Mouse (Mus musculus): ENCODE results near the gene Ap4m1. TPM values are rescaled to one million over a fixed set of nuclear protein-coding genes. Genes with fewer than 3 reads are reported as not detected.

Ap4m1 gene
- total RNA-seq (2023; ENCODE audit: inconsistent age), result 34.6 to 44.5 TPM (median 37.7 TPM) in 4 replicates

DNA sequence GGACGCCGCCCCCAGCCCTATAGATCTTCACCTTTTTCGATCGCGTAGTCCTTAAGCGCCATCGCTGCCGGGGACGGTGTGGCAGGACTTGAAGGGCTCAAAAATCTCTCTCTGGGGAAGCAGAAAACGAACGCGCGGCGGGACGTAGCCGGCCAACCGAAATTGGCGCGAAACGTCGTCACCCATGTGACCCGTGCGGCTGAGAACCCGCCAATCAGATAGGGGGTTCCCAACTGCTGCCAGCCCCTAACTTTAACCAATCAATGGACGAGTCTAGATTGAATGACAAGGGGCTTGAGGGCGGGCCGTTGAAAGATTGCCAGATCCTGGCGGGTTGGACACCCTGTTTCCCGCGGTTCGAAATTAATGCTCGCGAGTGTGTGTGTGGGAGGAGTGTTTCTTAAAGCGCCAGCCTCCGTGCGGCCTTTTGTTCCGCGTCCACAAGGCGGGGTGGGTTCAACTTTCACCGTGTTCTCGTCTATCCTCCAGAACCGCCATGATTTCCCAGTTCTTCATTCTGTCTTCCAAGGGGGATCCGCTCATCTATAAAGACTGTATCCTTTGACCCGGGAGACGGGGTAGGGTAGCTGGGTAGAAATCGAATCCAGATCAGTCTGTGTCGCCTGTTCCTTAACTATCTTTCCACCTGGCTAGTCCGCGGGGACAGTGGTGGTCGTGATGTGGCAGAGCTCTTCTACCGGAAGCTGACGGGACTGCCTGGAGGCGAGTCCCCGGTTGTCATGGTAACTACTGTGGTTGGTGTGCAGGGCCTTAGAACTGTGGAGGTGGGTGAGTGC is at the start of gene Ap4m1, which contains the start of gene Mcm7:
TSS of gene Ap4m1 (plus strand) at position 308 of the 797 bp plus-strand sequence.
TSS of gene Mcm7 (minus strand) at position 728 of the 797 bp plus-strand sequence.

DNA sequence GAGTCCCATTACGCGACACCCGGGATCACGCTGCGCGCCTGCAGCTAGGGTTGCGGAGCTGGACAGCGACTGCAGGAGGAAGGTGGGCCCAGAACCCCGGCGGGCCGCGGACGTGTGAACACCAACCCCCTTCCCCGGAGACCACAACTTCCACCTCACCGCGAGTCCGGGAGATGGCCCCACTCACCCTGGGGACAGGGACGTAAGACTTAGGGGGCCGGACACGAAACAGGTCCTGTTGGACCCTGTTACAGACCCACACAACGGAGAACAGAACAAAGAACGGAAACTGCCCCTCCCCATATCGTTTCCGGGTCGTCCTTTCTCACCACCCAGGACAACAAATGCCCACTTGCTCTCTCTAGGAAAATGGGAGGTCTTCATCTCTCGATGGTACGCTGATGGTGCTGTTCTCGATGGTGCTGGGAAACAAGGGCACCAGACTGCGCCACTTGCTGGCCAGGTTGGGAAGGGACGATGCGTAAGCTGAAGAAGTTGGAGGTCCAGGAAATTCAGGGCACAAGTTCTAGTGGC is 16.3 kb upstream of the Ap4m1 start, which contains the start of gene Zfp113:
TSS of gene Zfp113 (minus strand) at position 302 of the 534 bp plus-strand sequence.

DNA sequence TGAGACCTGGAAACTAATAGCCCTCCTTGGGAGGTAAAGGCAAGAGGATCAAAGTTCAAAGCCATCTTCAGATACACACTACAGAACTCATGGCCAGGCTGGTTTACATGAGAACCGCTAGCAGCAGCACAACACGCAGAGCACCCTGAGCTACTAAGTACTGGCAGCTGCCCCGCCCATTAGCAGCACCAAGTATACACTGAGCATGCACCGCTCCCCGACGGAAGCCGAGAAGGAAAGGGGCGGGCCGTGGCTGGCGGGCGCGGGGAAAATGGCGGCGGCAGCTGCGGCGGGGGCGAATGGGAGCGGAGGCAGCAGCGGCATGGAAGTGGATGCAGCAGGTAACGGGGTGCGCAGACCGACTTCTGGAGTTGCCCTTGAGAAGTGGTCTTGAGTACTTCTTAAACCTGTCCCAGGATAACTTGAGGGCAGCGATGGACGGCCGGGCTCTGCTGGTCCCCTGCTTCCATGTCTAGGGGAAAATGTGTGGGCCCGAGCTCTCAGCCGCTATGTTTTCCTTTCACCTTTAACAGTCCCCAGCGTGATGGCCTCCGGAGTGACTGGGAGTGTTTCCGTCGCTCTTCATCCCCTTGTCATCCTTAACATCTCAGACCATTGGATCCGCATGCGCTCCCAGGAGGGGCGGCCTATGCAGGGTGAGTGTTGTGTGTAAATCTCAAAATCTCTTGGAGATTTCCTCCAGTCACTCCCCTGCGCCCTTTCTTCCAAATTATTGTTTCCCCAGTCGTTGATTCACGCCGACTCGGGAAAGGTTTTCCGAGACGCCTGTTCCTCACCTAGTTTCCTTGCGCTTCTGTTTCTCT is 10.7 kb upstream of the Ap4m1 start, which contains the start of gene Cops6:
TSS of gene Cops6 (plus strand) at position 230 of the 824 bp plus-strand sequence.

DNA sequence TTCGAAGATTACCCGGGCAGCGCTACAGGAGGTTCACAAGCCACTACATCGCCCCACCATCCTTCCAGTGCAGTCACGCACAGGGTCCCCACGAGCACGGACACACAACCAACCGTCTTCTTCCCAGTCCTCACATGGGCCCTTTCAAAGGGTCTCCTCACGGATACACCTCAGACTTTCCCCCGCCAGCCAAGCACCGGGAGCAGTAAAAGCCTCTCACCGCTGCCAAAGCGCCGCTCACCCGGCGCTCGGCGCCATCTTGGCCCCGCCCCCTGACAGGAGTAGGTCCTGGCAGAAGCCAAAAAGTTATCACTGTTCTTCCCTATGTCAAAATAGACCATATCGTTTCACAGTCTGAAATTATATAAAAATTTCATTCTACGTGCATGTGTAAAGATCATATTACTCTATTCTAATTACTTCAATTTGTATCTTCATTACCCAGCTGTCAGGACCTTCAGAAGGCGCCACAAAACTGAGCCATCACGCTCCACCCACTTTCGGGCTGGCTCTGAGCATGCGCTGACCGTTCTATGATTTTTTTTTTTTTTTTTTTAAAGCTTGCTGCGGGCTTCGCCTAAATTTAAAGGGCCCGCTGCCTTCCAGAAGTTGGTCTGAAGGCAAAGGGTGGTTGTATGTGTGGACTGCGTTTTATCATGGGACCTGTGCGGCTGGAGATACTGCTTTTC is 15.3 kb downstream of the Ap4m1 start, which contains the start of the genes Taf6 and Cnpy4:
TSS of gene Taf6 (minus strand) at position 502 of the 689 bp plus-strand sequence.
TSS of gene Cnpy4 (plus strand) at position 536 of the 689 bp plus-strand sequence.

DNA sequence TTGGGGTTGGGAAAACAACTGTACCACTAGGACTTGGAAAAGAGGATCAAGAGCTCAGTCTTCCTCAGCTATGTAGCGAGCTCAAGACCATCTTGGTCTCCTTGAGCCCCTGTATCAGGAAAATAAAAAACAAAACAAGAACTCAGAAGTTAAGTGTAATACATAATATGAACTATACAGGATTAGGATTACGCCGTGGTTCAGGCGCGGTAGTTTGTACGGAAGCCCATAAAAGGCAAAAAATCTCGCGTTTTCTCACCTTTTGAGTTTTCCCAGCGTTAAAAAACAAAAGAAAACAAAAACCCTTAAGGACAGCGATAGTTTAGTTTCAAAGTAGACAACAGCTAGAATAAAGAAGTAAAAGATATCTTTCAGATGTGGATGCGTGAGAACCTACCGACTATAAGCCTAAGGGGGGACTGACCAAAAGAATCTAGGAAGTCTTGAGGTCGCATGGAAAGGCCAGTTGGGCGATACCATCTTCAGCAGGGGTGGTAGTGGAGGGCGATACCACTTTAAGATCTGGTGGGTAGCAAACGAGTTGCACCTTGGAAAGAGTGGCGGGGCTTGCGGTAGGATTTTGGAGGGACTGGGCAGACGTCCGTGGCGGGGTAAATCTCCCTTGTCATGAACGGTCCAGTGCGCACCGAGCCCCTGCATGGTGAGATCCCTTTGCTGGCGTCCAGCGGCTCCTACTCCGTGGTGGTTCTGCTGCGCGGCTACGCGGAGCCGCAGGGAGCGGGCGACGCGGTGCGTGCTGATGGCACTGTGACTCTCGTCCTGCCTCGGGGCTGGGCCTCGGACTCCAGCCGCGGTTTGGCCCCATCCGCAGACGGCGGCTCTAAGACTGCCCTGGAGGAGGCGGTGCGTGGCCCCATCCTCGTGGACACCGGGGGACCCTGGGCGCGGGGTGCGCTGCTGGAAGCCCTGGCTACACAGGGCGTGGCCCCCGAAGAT is 22.2 kb downstream of the Ap4m1 start, which contains the start of gene Mblac1:
TSS of gene Mblac1 (plus strand) at position 544 of the 957 bp plus-strand sequence.

DNA sequence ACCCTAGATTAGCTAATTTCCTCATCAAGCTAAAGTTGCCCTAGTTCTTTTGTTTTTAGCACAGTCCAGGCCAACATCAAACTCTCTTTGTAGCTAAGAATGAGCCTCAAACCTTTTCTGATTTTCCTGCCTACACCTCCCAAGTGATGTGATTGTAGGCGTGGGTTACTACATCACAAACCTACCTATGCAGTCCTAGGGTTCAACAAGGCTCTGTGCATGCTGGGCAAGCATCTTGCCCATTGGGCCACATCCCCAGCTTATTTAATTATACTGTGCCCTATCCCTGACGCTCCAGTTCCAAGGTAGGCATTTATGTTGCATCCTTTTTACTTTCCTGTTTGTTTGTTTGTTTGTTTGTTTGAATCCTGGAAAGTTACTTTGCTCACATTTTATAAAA is 53.9 kb downstream of the Ap4m1 start, which contains the start of gene Nxpe5:
TSS of gene Nxpe5 (plus strand) at position 199 of the 400 bp plus-strand sequence.

Other genes with a start within 250 kb of the Ap4m1 start
- gene Gjc3, start 208.9 kb upstream of the Ap4m1 start, total RNA-seq (2023; ENCODE audit: inconsistent age), result not detected in 4 replicates
- gene Azgp1, start 190.5 kb upstream of the Ap4m1 start, total RNA-seq (2023; ENCODE audit: inconsistent age), result not detected in 4 replicates
- not detected in 4 replicates for gene Smok3a, start 150.7 kb upstream of the Ap4m1 start, total RNA-seq (2023; ENCODE audit: inconsistent age)
- not detected in 4 replicates for gene Smok3b, start 150.6 kb upstream of the Ap4m1 start, total RNA-seq (2023; ENCODE audit: inconsistent age)
- not detected in 4 replicates for gene Smok3c, start 118.8 kb upstream of the Ap4m1 start, total RNA-seq (2023; ENCODE audit: inconsistent age)
- 15.6 to 18.0 TPM (median 17.9 TPM) in 4 replicates for gene Zkscan1, start 86.9 kb upstream of the Ap4m1 start, total RNA-seq (2023; ENCODE audit: inconsistent age)
- 8.6 to 10.5 TPM (median 9.9 TPM) in 4 replicates for gene Zscan21, start 55.1 kb upstream of the Ap4m1 start, total RNA-seq (2023; ENCODE audit: inconsistent age)
- 8.8 to 11.8 TPM (median 10.7 TPM) in 4 replicates for gene Zfp113, start 16.3 kb upstream of the Ap4m1 start, total RNA-seq (2023; ENCODE audit: inconsistent age)
- gene Cops6, start 10.9 kb upstream of the Ap4m1 start, total RNA-seq (2023; ENCODE audit: inconsistent age), result 50.0 to 62.1 TPM (median 51.4 TPM) in 4 replicates
- gene Mcm7, start 420 bp downstream of the Ap4m1 start, total RNA-seq (2023; ENCODE audit: inconsistent age), result 55.9 to 62.7 TPM (median 57.4 TPM) in 4 replicates
- gene Taf6, start 15.4 kb downstream of the Ap4m1 start, total RNA-seq (2023; ENCODE audit: inconsistent age), result 31.7 to 37.3 TPM (median 32.3 TPM) in 4 replicates
- gene Cnpy4, start 15.5 kb downstream of the Ap4m1 start, total RNA-seq (2023; ENCODE audit: inconsistent age), result 13.7 to 21.1 TPM (median 17.0 TPM) in 4 replicates
- gene Mblac1, start 22.3 kb downstream of the Ap4m1 start, total RNA-seq (2023; ENCODE audit: inconsistent age), result 1.1 to 1.7 TPM (median 1.6 TPM) in 3 of 4 replicates, not detected in the other
- not detected in 4 replicates for gene Nxpe5, start 53.9 kb downstream of the Ap4m1 start, total RNA-seq (2023; ENCODE audit: inconsistent age)
- gene Lamtor4, start 83.5 kb downstream of the Ap4m1 start, total RNA-seq (2023; ENCODE audit: inconsistent age), result 31.8 to 44.5 TPM (median 38.9 TPM) in 4 replicates
- 54.8 to 62.4 TPM (median 56.6 TPM) in 4 replicates for gene BC037034, start 92.0 kb downstream of the Ap4m1 start, total RNA-seq (2023; ENCODE audit: inconsistent age)
- gene Gal3st4, start 100.8 kb downstream of the Ap4m1 start, total RNA-seq (2023; ENCODE audit: inconsistent age), result not detected in 4 replicates
- not detected in 4 replicates for gene Gm43720, start 108.0 kb downstream of the Ap4m1 start, total RNA-seq (2023; ENCODE audit: inconsistent age)
- 1.5 to 2.6 TPM (median 2.2 TPM) in 4 replicates for gene Gpc2, start 108.0 kb downstream of the Ap4m1 start, total RNA-seq (2023; ENCODE audit: inconsistent age)
- gene Stag3, start 108.2 kb downstream of the Ap4m1 start, total RNA-seq (2023; ENCODE audit: inconsistent age), result 0.74 TPM in 1 of 4 replicates, not detected in the others
- gene Pvrig, start 170.0 kb downstream of the Ap4m1 start, total RNA-seq (2023; ENCODE audit: inconsistent age), result 0.48 TPM in 2 of 4 replicates, not detected in the others